Mouse (Mus musculus) urinary bladder, postnatal 4 days (tissue): Measurements from ENCODE around the gene Rps24.
A peak's percentile ranks its signal among the peaks of the same experiment; 100 is the strongest.
"Not testable (repeated sequence)": the region's sequence is repeated elsewhere in the genome, so short reads cannot be mapped to it uniquely, and the experiment has no call there.

Experiments
- DNase-seq, 2 experiments: peaks; one replicate each; pipeline ENCODE4 v3.0.0; 2021 to 2022; ENCODE audit warnings: low spot score in 2 of 2

The Rps24 gene

DNA sequence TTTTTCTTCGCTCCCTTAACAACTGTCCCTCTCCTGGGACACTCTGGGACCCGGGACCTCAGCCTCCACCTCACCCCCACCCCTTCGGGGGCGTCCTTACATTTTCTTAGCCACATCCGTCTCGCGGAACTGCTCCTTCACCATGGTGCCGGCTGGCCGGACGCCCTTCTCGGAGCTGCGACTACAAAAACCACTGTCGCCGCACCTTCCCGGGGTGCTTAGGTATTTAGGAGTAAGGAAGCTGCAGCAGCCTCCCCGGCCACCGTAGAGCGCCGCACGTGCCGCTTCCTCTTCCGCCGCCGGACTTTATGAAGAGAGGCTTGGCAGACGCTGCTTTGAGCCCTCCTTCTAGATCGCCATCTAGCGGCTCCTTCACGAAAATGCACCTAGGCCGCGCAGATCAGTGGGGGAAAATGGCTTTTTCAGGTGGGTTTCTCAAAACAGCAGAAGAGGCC lies at the start of gene Rps24, which contains the start of gene Polr3a:
Gene Rps24 (plus strand): TSS at position 353 of the 455 bp plus-strand sequence.
Gene Polr3a (minus strand): TSS at position 286 of the 455 bp plus-strand sequence.
- DNase-seq: peak; percentile 84 to 89

GRCm38 (mm10) chr14:24443529-24443928 lies 43.4 kb upstream of the Rps24 start:
- DNase-seq: not testable (repeated sequence)

DNA sequence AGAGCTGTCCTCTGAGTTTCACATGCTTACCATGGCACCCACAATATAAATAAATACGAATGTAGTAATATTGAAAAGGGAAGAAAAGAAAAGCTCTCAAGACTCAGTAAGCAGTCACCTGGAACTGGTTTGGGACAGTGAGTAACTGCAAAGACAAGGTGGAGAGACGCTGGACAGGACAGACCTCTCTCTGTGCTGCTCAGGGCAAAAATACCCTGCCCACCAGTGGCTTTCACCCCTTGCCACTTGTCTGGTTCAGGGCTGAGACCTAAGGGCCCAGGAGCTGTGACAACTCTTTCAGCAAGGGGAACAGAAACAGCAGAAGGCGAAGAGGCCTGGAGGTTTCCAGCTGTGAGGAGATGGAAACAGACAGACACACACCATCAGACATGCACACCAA lies 28.7 kb upstream of the Rps24 start:
- DNase-seq: no peak

- no peak for DNase-seq
Observed at GRCm38 (mm10) chr14:24468806-24469205, 18.1 kb upstream of the Rps24 start.

GRCm38 (mm10) chr14:24486241-24486767 lies 621 bp upstream of the Rps24 start:
- no peak for DNase-seq

DNA sequence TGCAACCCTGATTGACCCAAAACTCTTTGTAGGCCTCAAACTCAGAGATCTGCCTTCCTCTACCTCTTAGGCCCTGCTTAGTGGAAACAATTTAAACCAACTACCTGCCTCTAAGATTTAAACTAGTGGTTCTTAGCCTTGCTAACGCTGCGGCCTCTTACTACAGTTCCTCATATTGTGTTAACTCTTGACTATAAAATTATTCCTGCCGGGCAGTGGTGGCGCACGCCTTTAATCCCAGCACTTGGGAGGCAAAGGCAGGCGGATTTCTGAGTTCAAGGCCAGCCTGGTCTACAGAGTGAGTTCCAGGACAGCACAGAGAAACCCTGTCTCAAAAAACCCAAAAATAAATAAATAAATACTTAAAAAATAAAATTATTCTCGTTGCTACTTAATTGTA lies 2.8 kb downstream of the Rps24 start:
- DNase-seq: not testable (repeated sequence)

DNA sequence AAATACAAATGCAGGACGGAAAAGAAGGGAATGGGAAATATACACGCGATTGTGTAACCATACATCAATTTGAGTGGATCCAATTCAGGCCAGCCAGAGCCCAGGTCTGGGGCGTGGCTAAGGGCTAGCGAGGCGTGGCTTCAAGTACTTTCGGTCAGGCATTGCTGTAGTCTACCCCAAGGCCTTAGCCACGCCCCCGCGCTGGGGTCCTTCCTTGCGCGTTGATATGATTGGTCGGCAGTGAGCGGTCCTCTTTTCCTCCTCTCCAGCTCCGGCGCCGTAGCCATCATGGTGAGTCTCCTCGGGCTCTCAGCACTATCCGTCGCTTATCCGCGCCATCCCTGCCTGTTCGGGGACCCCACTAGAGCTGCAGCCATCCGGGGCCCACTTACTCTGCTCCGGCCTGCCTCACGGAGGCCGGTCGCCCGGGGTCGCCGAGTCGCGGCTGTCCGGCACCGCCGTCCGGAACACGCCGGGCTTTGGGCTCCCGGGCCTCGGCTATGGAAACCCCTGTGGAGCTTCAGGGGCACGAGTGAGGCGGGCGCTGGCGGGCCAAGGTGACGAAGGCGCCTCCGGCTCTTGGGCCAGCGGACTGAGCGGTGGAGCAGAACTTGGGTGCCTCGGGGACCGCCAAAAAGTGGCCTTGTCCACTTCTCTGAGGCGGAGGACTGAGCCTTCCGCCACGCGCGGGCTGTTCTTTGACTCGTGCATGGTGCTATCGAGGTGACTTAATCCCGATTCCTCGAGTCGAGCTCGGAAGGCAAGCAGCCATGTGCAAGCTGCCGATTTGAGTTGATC lies 3.7 kb downstream of the Rps24 start:
- DNase-seq: peak; percentile 93 to 97

- no peak for DNase-seq
Observed at GRCm38 (mm10) chr14:24491266-24491981, 4.5 kb downstream of the Rps24 start.

- no peak for DNase-seq
Observed at GRCm38 (mm10) chr14:24493256-24493655, 6.3 kb downstream of the Rps24 start.

DNA sequence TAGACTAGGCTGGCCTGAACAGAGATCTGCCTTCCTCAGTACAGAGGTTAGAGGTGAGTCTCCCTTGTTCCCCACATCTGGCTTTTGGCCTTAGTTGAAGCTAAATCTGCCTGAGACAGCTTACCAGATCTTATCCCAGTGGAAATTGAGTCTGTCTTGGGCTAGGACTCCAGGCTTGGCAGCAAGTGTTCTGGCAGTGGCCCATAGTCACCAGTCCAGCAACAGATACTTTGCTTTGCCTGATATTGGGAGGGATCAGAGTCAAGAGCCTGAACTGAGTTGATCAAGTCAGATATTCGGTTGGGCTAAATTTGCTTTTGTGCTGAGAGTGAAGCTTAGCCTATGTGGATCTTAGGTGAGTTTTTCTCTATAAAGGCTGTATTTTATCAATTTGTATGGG lies 9.6 kb downstream of the Rps24 start:
- DNase-seq: no peak

GRCm38 (mm10) chr14:24497443-24497842 lies 10.5 kb downstream of the Rps24 start:
- no peak for DNase-seq

DNA sequence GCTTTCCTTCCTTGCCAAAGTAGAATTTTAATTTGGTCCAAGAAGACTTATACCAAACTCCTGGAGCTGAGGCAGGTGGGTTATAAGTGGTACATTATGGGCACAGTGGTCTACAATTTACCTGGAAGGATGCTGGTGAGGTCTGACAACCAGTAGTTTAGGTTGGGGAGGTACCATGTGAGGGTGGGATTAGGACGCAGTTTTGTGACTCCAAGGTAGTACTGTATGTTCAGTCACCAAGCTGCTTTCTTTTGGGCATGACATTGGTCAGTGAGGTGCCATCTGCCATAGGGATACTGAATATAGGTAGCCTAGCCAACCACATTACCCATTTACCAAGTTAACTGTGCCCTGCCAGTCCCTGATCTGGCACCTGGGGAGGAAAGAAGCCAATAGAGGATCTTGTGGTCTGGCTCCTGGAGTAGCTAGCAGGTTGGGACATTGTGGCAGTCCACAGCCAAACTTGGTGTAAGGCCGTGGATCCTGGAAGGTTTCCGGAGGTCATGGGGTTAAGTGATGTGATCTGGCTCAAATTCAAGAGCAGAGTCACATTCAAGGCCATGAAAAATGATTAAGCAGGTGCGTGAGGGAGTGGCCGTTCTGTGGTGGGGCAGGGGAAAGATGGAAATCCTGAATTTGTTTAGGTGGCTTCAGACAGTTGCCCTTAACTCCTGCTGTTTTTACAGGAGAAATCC lies 11.8 kb downstream of the Rps24 start:
- no peak for DNase-seq

DNA sequence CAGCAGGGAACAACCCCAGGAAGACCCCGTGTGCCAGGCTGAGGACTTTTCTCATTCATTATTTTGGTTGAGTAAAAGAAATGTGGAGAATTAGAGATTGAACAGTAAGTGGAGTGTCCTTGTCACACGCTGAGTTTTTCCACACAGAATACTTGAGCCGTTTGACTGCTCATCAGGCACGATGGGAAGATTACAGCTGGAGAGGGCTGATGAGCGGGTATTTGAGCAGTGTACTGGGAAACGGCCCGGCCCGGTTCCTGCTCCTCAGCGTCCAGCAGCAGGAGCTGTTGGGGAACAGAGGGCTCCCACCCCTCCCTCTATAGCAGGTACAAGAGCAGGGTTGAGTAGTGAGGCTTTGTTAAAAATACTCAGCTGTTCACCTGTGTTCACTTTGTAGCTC lies 12.6 kb downstream of the Rps24 start:
- no peak for DNase-seq

DNA sequence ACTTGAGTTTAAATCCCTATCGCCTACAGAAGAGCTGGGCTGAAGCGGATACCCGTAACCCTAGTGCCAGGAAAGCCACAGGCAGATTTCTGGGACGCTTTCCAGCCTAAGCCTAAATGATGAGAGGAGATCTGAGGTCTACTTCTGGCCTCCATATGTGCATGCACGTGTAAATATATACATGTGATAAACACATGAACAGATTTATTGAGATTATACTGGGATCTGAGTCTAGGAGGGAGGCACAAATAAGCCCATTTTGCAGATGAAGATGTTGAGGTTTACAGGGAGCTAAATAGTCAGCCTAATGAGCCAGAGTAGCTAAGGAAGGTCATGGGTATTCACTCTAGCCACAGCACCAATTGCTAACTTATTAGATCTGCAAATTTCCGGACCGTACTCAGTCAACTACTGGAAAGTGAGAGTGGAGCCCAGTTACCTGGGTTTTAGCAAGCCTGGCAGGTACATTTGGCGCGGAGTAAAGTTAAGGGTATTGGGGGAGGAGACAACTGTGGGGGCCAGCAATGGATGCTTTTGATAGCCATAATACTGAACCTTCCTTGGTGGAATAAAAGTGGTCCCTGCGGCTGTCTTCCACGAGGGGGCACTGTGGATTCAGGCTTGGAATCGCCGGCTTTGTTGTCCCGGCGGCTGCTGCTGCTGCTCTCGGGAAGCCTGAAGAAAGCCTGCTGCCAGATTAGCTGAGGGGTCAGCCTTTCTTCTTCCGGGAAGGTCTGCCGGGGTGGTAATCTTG lies 13.3 kb downstream of the Rps24 start:
- DNase-seq: peak; percentile 75 to 86

DNA sequence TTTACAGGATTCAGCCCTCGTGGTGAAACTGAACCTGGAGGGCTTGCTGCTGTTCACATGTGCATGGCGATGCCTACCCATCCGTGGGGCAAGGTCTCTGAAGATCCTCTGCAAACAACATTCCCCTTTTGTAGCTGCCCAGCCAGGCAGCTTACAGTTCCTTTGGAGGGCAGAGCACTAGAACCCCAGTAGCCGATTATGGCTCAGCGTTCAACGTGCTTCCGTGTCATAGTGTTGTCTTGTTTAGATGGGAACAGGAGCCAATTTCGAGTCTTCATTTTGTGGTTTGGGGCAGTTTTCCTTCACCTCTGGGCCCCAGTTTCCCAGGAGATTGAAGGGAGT lies 13.9 kb downstream of the Rps24 start:
- no peak for DNase-seq

- no peak for DNase-seq
Observed at GRCm38 (mm10) chr14:24501256-24501655, 14.3 kb downstream of the Rps24 start.

GRCm38 (mm10) chr14:24507452-24508069 lies 20.6 kb downstream of the Rps24 start:
- no peak for DNase-seq

DNA sequence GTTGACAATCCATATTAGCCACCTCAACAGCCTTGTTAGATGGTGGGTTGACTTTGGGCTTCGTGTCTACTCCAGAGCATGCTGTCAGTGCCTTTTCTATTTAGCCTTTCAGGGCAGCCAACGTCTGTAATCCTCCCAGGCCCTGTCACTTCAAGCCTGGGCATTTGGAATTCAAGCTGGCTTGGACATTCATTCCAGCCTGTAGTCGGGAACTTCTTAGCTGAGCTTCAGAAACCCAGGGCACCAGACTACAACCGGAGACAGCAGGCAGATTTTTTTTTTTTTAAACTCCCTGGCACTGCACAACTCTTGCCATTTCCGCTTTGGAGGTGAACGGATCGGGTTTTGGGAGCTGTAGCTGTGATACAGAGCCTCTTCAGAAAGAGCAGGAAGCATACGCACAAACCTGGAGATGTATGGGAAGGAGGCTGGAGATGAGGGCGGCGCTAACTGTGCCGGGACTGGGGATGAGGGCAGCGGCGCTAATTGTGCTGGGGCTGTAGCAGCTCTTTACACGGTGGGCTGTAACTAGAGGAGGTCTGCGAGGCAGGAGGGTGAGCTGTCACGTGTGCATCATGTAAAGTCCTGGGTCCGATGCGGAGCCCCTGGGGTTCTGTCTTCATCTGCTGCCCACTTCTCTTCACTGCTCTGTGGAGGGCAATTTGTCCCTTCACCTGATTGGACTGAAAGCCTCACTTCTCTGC lies 21.3 kb downstream of the Rps24 start:
- no peak for DNase-seq

DNA sequence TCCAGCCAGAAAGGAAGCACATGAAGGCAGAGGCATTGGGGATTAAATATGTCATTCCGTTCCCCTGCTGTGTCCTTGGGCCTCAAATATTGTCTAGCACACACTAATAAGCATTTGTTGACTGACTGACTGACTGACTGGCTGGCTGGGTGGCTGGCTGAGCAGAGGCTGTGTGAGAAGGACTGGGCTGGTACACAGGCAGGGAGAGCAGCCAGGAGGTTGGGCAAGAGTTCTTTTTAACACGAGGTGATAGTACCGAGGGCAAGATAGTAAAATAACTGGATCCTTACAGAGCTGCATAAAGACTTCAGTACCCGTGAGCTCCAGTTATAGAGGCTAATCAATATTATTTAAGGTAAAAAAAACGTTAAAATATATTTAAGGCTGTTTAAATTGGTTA lies 22.6 kb downstream of the Rps24 start:
- no peak for DNase-seq

DNA sequence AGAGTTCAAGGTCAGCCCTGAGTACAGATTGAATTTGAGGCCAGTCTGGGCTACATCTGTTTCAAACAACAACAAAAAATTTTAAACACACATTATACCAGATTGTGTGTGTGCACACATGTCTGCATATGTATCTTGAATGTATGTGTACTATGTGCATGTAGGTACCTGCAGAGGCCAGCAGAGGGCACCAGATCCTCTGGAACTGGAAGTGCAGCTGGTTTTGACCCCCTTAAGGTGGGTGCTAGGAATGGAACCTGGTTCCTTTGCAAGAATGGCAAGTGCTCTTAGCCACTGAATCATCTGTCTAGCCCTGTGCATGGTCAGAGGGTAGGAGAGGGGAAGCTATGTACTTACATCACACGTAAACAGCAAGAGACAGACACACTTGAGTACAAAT lies 23.3 kb downstream of the Rps24 start:
- DNase-seq: no peak
